Mouse (Mus musculus): ENCODE data around the gene Olfr474. TPM values are rescaled to one million over a fixed set of nuclear protein-coding genes. Genes with fewer than 3 reads are reported as not detected.
"Not testable (repeated sequence)": the region's sequence is repeated elsewhere in the genome, so short reads cannot be mapped to it uniquely, and the experiment has no call there.

The Olfr474 gene
- not detected in 2 replicates for polyA plus RNA-seq (2016; fragmentation: Nextera tagmentation; extraction: Ambion mirVana)

DNA sequence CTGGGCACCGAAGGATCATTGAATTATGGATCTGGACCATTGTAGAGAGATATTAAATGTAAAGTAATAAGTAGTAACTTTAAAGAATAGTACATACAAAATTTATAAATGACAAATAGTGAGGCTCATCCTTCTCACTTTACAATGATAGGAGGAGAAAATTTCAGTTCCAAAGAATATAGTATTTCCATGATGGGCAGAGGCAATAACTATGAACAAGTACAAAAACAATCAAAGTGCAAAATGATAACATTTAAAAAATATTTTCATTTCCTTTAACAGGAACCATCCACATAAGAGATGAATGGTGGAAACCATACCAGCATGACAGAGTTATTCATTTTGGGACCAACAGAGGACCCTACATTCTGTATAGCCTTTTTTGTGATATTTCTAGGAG lies at the start of gene Olfr474:
Olfr474 (plus strand) TSS at position 301 of the 400 bp plus-strand sequence.
- no peaks in the 10 kb centered on the region for H3K4me1 ChIP-seq
- no peak for DNase-seq (ENCODE audit: extremely low spot score, low spot score)
- no peaks in the 10 kb centered on the region for H3K36me3 ChIP-seq (replicated peaks)
- no peaks in the 10 kb centered on the region for H3K27me3 ChIP-seq (ENCODE audit: poor library complexity, severe bottlenecking)
- 0 out of 2 replicates have a peak, but pooled peaks cover 8% of the 10 kb centered on the region for H3K9me3 ChIP-seq
- no peak within 1 kb of the TSS for H3K4me3 ChIP-seq
- H3K27ac ChIP-seq = no peak within 1 kb of the TSS
- WGBS = 95% methylated on average over 1 of the region's 1 CpGs

DNA sequence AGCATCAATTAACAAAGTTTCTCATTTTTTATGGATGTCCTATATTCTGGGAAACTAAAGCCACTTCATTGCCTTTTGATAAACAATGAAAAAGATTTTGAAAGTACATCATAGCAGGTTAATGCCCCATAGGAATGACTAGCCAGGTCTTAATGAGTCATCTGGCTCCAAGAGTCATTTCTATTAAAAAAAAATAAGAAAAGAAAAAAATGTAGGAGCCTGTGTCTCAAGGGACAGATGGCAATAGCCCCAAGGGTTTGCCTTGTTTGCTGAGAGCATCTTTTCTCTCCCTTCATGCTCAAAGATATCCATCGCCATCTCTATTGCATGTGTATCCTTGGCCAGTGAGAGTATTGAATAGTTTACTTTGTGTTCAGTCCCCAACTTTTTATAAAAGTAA lies 24.3 kb upstream of the Olfr474 start, which contains the start of gene Olfr473:
Olfr473 (plus strand) TSS at position 301 of the 400 bp plus-strand sequence.
- H3K36me3 ChIP-seq (replicated peaks) = no peaks in the 10 kb centered on the region
- no peak for DNase-seq (ENCODE audit: extremely low spot score, low spot score)
- H3K4me1 ChIP-seq = no peaks in the 10 kb centered on the region
- no peaks in the 10 kb centered on the region for H3K27me3 ChIP-seq (ENCODE audit: poor library complexity, severe bottlenecking)
- no peak within 1 kb of the TSS for H3K27ac ChIP-seq
- no peak within 1 kb of the TSS for H3K4me3 ChIP-seq
- H3K9me3 ChIP-seq = no peaks in the 10 kb centered on the region
- WGBS = 100% methylated on average over 1 of the region's 1 CpGs

DNA sequence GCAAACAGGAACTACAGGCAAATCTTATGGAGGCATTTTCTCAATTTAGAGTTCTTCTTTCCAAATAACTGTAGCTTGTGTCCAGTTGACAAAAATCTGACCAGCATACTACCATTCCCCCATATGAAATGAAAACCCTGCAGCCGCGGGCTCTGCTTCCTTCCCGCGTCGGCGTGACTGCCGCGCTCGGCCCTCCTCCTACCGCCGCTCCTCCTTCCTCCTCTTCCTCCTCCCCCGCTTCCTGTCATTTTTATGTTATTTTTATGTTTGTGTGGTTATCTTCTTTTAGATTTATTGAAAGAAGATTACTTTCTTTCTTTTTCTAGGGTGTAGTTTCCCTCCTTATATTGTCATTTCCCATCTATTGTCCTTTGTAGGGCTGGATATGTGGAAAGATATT lies 1.9 kb upstream of the Olfr474 start:
- H3K27ac ChIP-seq; H3K4me1 ChIP-seq; H3K36me3 ChIP-seq (replicated peaks); H3K4me3 ChIP-seq; H3K27me3 ChIP-seq (ENCODE audit: poor library complexity, severe bottlenecking); DNase-seq (ENCODE audit: extremely low spot score, low spot score); H3K9me3 ChIP-seq: not testable (repeated sequence)
- WGBS = 97% methylated on average over 12 of the region's 12 CpGs

DNA sequence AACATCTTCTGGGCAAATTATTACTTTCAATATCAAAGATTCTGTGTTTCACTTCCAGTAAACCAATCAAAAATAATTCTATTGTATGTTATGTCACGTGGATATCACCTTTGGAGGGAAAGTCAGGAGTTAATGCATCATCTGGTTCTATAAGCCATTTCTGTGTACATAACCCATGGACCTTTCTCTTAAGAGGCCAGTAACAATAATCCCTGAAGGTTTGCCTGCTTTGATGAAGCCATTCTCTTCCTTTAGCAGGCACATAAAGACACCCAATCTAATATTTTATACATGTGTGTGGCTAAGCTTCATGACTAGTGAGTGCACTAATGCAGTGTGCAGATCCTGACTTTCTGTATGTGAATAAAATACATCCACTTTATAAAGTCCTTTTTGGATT lies 10.1 kb downstream of the Olfr474 start, which contains the start of gene Olfr476:
Olfr476 (plus strand) TSS at position 301 of the 400 bp plus-strand sequence.
- WGBS = 63% methylated on average over 1 of the region's 1 CpGs
- Histone ChIP-seq H3K4me3 (no peak within 1 kb of the TSS), H3K4me1 (no peaks in the 10 kb centered on the region), H3K9me3 (no peaks in the 10 kb centered on the region), H3K36me3 (replicated peaks) (no peaks in the 10 kb centered on the region), H3K27me3 (ENCODE audit: poor library complexity, severe bottlenecking) (no peaks in the 10 kb centered on the region), H3K27ac (no peak within 1 kb of the TSS)
- DNase-seq (ENCODE audit: extremely low spot score, low spot score) = no peak

DNA sequence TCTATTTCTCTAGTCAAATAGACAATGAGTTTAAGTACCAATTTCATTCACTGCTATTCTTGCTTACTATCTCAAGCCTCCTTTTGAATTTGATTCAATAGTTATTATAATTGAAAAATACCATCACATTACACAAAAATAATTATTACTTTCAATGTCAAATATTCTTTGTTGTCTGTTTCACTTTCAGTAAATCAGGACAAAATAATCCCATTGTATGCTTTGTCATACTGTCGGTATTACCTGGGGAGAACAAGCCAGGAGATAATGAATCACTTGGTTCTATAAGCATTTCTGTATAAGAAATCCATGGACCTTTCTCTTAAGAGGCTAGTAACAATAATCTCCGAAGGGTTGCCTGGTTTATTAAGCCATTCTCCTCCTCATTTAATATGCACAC lies 31.9 kb downstream of the Olfr474 start, which contains the start of gene Olfr477:
Olfr477 (plus strand) TSS at position 301 of the 400 bp plus-strand sequence.
- 81% methylated on average over 2 of the region's 2 CpGs for WGBS
- no peaks in the 10 kb centered on the region for H3K36me3 ChIP-seq (replicated peaks)

More for the DNA sequence above, 31.9 kb downstream of the Olfr474 start, which contains the start of gene Olfr477:
- H3K4me1 ChIP-seq = no peaks in the 10 kb centered on the region
- no peak within 1 kb of the TSS for H3K27ac ChIP-seq
- H3K4me3 ChIP-seq = no peak within 1 kb of the TSS
- H3K9me3 ChIP-seq = no peaks in the 10 kb centered on the region
- H3K27me3 ChIP-seq (ENCODE audit: poor library complexity, severe bottlenecking) = no peaks in the 10 kb centered on the region
- DNase-seq (ENCODE audit: extremely low spot score, low spot score) = no peak

Other genes with a start within 250 kb of the Olfr474 start
- gene Cyb5r2, start 196.6 kb upstream of the Olfr474 start, polyA plus RNA-seq (2016; fragmentation: Nextera tagmentation; extraction: Ambion mirVana) = 0.25 and 0.29 TPM in 2 replicates
- gene Ovch2, start 153.4 kb upstream of the Olfr474 start, polyA plus RNA-seq (2016; fragmentation: Nextera tagmentation; extraction: Ambion mirVana) = not detected in 2 replicates
- gene Olfr467, start 142.4 kb upstream of the Olfr474 start, polyA plus RNA-seq (2016; fragmentation: Nextera tagmentation; extraction: Ambion mirVana) = not detected in 2 replicates
- gene Olfr469, start 129.1 kb upstream of the Olfr474 start, polyA plus RNA-seq (2016; fragmentation: Nextera tagmentation; extraction: Ambion mirVana) = not detected in 2 replicates
- gene Olfr470, start 107.2 kb upstream of the Olfr474 start, polyA plus RNA-seq (2016; fragmentation: Nextera tagmentation; extraction: Ambion mirVana) = not detected in 2 replicates
- not detected in 2 replicates for gene Olfr472, start 56.7 kb upstream of the Olfr474 start, polyA plus RNA-seq (2016; fragmentation: Nextera tagmentation; extraction: Ambion mirVana)
- gene Olfr473, start 24.2 kb upstream of the Olfr474 start, polyA plus RNA-seq (2016; fragmentation: Nextera tagmentation; extraction: Ambion mirVana) = not detected in 2 replicates
- not detected in 2 replicates for gene Olfr476, start 10.2 kb downstream of the Olfr474 start, polyA plus RNA-seq (2016; fragmentation: Nextera tagmentation; extraction: Ambion mirVana)
- not detected in 2 replicates for gene Olfr477, start 32.0 kb downstream of the Olfr474 start, polyA plus RNA-seq (2016; fragmentation: Nextera tagmentation; extraction: Ambion mirVana)
- gene Olfr478, start 79.3 kb downstream of the Olfr474 start, polyA plus RNA-seq (2016; fragmentation: Nextera tagmentation; extraction: Ambion mirVana) = not detected in 2 replicates
- gene Olfr479, start 96.0 kb downstream of the Olfr474 start, polyA plus RNA-seq (2016; fragmentation: Nextera tagmentation; extraction: Ambion mirVana) = not detected in 2 replicates
- gene Olfr480, start 112.7 kb downstream of the Olfr474 start, polyA plus RNA-seq (2016; fragmentation: Nextera tagmentation; extraction: Ambion mirVana) = not detected in 2 replicates
- gene Olfr481, start 125.2 kb downstream of the Olfr474 start, polyA plus RNA-seq (2016; fragmentation: Nextera tagmentation; extraction: Ambion mirVana) = not detected in 2 replicates
- 0.06 TPM in 1 of 2 replicates, not detected in the other for gene Olfr482, start 142.9 kb downstream of the Olfr474 start, polyA plus RNA-seq (2016; fragmentation: Nextera tagmentation; extraction: Ambion mirVana)
- not detected in 2 replicates for gene Olfr483, start 146.2 kb downstream of the Olfr474 start, polyA plus RNA-seq (2016; fragmentation: Nextera tagmentation; extraction: Ambion mirVana)
- gene Olfr484, start 172.8 kb downstream of the Olfr474 start, polyA plus RNA-seq (2016; fragmentation: Nextera tagmentation; extraction: Ambion mirVana) = not detected in 2 replicates
- gene Olfr485, start 205.2 kb downstream of the Olfr474 start, polyA plus RNA-seq (2016; fragmentation: Nextera tagmentation; extraction: Ambion mirVana) = not detected in 2 replicates
- gene Olfr486, start 218.1 kb downstream of the Olfr474 start, polyA plus RNA-seq (2016; fragmentation: Nextera tagmentation; extraction: Ambion mirVana) = not detected in 2 replicates